Mouse (Mus musculus): ENCODE results near the gene Il17rc. TPM values are rescaled to one million over a fixed set of nuclear protein-coding genes. Genes with fewer than 3 reads are reported as not detected.

Gene Il17rc
- total RNA-seq, 2 experiments from 2014 or later = not detected

- no peak for ATAC-seq (replicated peaks; ENCODE audit: poor library complexity)
Measured at GRCm38 (mm10) chr6:113451839-113452238, 19.4 kb upstream of the Il17rc start.

- ATAC-seq (replicated peaks; ENCODE audit: poor library complexity) = peak; percentile 47
Measured at GRCm38 (mm10) chr6:113455007-113455406, 16.2 kb upstream of the Il17rc start.

- ATAC-seq (replicated peaks; ENCODE audit: poor library complexity) = peak; percentile 56
Measured at GRCm38 (mm10) chr6:113457952-113458534, 13.2 kb upstream of the Il17rc start, which contains the start of gene Il17re. TSS of gene Il17re (plus strand) at chr6:113458484.

GRCm38 (mm10) chr6:113458635-113459034 lies 12.6 kb upstream of the Il17rc start:
- no peak; the same call in 1 of the 2 replicates for ATAC-seq (replicated peaks; ENCODE audit: poor library complexity)

- no peak for ATAC-seq (replicated peaks; ENCODE audit: poor library complexity)
Measured at GRCm38 (mm10) chr6:113464040-113464439, 7.2 kb upstream of the Il17rc start.

- ATAC-seq (replicated peaks; ENCODE audit: poor library complexity) = no peak
Measured at GRCm38 (mm10) chr6:113465602-113466001, 5.6 kb upstream of the Il17rc start.

- peak; percentile 41 for ATAC-seq (replicated peaks; ENCODE audit: poor library complexity)
Measured at GRCm38 (mm10) chr6:113468512-113468911, 2.7 kb upstream of the Il17rc start.

GRCm38 (mm10) chr6:113469021-113469420 lies 2.2 kb upstream of the Il17rc start:
- peak; percentile 88 for ATAC-seq (replicated peaks; ENCODE audit: poor library complexity)

GRCm38 (mm10) chr6:113469432-113469831 lies 1.8 kb upstream of the Il17rc start:
- peak; percentile 67 for ATAC-seq (replicated peaks; ENCODE audit: poor library complexity)

- ATAC-seq (replicated peaks; ENCODE audit: poor library complexity) = no peak
Measured at GRCm38 (mm10) chr6:113472061-113472460, 834 bp downstream of the Il17rc start.

GRCm38 (mm10) chr6:113473246-113473645 lies 2.0 kb downstream of the Il17rc start:
- ATAC-seq (replicated peaks; ENCODE audit: poor library complexity) = no peak

GRCm38 (mm10) chr6:113473715-113474114 lies 2.5 kb downstream of the Il17rc start:
- ATAC-seq (replicated peaks; ENCODE audit: poor library complexity) = peak; percentile 40

- no peak for ATAC-seq (replicated peaks; ENCODE audit: poor library complexity)
Measured at GRCm38 (mm10) chr6:113477353-113477752, 6.1 kb downstream of the Il17rc start.

- ATAC-seq (replicated peaks; ENCODE audit: poor library complexity) = no peak
Measured at GRCm38 (mm10) chr6:113478906-113479305, 7.7 kb downstream of the Il17rc start.

GRCm38 (mm10) chr6:113480555-113481373 lies 9.5 kb downstream of the Il17rc start:
- no peak for ATAC-seq (replicated peaks; ENCODE audit: poor library complexity)

GRCm38 (mm10) chr6:113482477-113483099 lies 11.4 kb downstream of the Il17rc start:
- peak; percentile 24 for ATAC-seq (replicated peaks; ENCODE audit: poor library complexity)

- peak; percentile 89 for ATAC-seq (replicated peaks; ENCODE audit: poor library complexity)
Measured at GRCm38 (mm10) chr6:113483100-113483615, 11.9 kb downstream of the Il17rc start, which contains the start of gene Creld1. TSS of gene Creld1 (plus strand) at chr6:113483297.

- ATAC-seq (replicated peaks; ENCODE audit: poor library complexity) = peak; percentile 22
Measured at GRCm38 (mm10) chr6:113483729-113484128, 12.5 kb downstream of the Il17rc start.

GRCm38 (mm10) chr6:113487125-113487576 lies 15.9 kb downstream of the Il17rc start:
- peak; percentile 22; the same call in 1 of the 2 replicates for ATAC-seq (replicated peaks; ENCODE audit: poor library complexity)

GRCm38 (mm10) chr6:113489410-113489809 lies 18.2 kb downstream of the Il17rc start:
- ATAC-seq (replicated peaks; ENCODE audit: poor library complexity) = no peak
